Mouse (Mus musculus) G1E (cell line): Measurements from ENCODE around the gene Sf1.

Experiments used
- CTCF ChIP-seq: IDR thresholded peaks from 2 replicates; pipeline ENCODE4 v1.5.1; 2012; ENCODE audit warnings: low read depth, low read length, inconsistent platforms, mixed read lengths
- GATA1 ChIP-seq: IDR thresholded peaks from 2 replicates; pipeline ENCODE4 v1.6.1; 2012; ENCODE audit warnings: borderline replicate concordance, low read length, inconsistent platforms, mixed read lengths

DNA sequence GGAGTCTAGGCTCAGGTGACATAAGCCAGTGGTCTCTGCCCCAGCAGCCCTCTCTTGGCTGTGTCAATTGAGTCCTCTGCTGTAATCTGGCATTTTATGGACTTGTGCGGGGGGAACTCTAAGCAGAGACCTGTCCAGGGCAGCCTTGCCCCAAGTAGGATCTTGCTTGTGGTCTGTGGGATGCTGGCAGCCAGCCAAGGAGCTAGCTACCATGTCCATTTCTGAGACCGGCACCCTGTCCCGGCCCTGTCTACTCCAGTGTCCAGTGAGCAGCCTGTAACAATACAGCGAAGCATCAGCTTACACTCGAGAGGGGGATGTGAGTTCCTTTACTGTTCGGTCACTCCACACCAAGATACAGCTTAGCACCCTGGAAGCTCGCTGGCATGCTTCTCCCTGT is 9.5 kb upstream of the Sf1 start:
- TF ChIP-seq CTCF: no peak
- no peak for TF ChIP-seq GATA1
